Comparison of ENCODE assay signal across 10 mouse cellular contexts in the genomic region with DNA sequence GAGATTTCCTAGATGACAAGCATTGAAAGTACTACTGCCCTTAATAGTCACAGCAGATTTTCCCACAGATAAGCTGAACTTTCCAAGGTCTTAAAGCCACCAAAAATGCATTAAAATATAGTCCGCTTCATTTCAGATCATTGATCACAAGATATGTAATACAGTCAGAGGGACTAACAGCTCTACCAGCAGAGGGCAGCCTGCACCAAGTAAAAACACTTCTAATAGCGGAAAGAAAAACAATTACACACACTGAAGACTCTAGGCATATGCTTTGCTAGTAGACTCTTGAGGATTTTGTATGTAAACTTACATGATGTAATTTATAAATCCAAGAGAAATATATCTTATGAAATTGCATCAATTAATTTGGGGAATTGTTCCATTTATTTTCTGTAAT. TPM values are rescaled to one million over a fixed set of nuclear protein-coding genes. Genes with fewer than 3 reads are reported as not detected.
DNase-seq lines count a peak whose midpoint lies in the region; ATAC-seq and TF ChIP-seq lines count a peak whose summit lies in the region.
"Had no signal": no experiment of that assay in that cellular context is flagged by ENCODE, and none has a peak within 500 bp of the region (broad histone marks: within the 10 kb centered on the region; RNA-seq: fewer than 3 reads in every experiment).

No protein-coding gene starts in this region.

- H3K9me3 ChIP-seq in lung, postnatal 0 days (ENCODE audit: low read length): no peaks in the 10 kb centered on the region
- H3K9me3 ChIP-seq: lung, embryonic 15.5 days had no signal

- no peak for TF ChIP-seq EP300 in lung, postnatal 0 days (IDR thresholded peaks at IDR 0.05)

- H3K4me2 ChIP-seq in lung, postnatal 0 days (replicated peaks; ENCODE audit: low read depth, low read length): no peak overlapping the region
- H3K4me2 ChIP-seq: lung, embryonic 15.5 days had no signal

- ATAC-seq in lung, postnatal 0 days: no peak
- no peak for ATAC-seq in erythroblast, adult 5-6 weeks (replicated peaks; ENCODE audit: low FRiP score, poor library complexity, severe bottlenecking)

- TF ChIP-seq CTCF in lung, postnatal 0 days (IDR thresholded peaks at IDR 0.05): peak; percentile 65

- H3K27me3 ChIP-seq in lung, postnatal 0 days (replicated peaks; ENCODE audit: insufficient read depth, low read length): no peaks in the 10 kb centered on the region
- H3K27me3 ChIP-seq: lung, embryonic 15.5 days had no signal

- no peak overlapping the region for H3K4me3 ChIP-seq in lung, postnatal 0 days (ENCODE audit: low read depth, low read length)
- H3K4me3 ChIP-seq: lung, embryonic 15.5 days had no signal

- H3K4me1 ChIP-seq in lung, postnatal 0 days (ENCODE audit: insufficient read depth, low read depth, low read length): no peaks in the 10 kb centered on the region
- H3K4me1 ChIP-seq: lung, embryonic 15.5 days had no signal

- H3K27ac ChIP-seq in lung, postnatal 0 days (ENCODE audit: low read length): no peak overlapping the region
- H3K27ac ChIP-seq: lung, embryonic 15.5 days had no signal

- 61% methylated on average over 2 of the region's 2 CpGs for WGBS in lung, postnatal 0 days

- DNase-seq in adrenal gland, adult 18-20 months (ENCODE audit: low spot score in 2 of 2): peak; percentile 45 to 46
- DNase-seq in adrenal gland, adult 8-10 months: no peak
- peak; percentile 60 to 62 for DNase-seq in right cerebral cortex, adult 2 months (ENCODE audit: low spot score in 2 of 2)
- DNase-seq in right cerebral cortex, postnatal 36 days (ENCODE audit: low spot score in 2 of 2): no peak
- DNase-seq in cerebellum, postnatal 14 days: peak; percentile 58 to 74
- DNase-seq in induced T-regulatory cell, adult 2 months (ENCODE audit: low read depth): peak; percentile 69
- DNase-seq in lung, postnatal 0 days (ENCODE audit: low spot score): peak; percentile 52

- H3K36me3 ChIP-seq in lung, postnatal 0 days (ENCODE audit: insufficient read depth, low read length): peaks cover 10% of the 10 kb centered on the region; the same call in 1 of the 2 replicates

- no peak overlapping the region for H3K9ac ChIP-seq in lung, postnatal 0 days (replicated peaks; ENCODE audit: low read depth)
- H3K9ac ChIP-seq: lung, embryonic 15.5 days had no signal

RNA-seq across cellular contexts. Expression of gene Cnot9, which starts 45.6 kb away (rescaled TPM):
- total RNA-seq in adrenal gland, adult 18-20 months (2021): 10 to 100 TPM; 22.9 to 25.8 TPM
- total RNA-seq in adrenal gland, adult 8-10 months (2022): 10 to 100 TPM; 27.1 to 29.4 (median 28.1) TPM
- polyA plus RNA-seq in lung, postnatal 0 days (2015; fragmentation: Nextera tagmentation; extraction: Ambion mirVana): 20.0 and 20.9 TPM in 2 replicates
- 12.1 and 15.4 TPM in 2 replicates for total RNA-seq in erythroblast, adult 5-6 weeks (2015; ENCODE audit: low replicate concordance)
- 15.9 and 28.2 TPM in 2 replicates for total RNA-seq in erythroblast, adult 5-6 weeks (2017; ENCODE audit: low replicate concordance)

RNA-seq across cellular contexts. Expression of gene Vil1, which starts 51.1 kb away (rescaled TPM):
- total RNA-seq in adrenal gland, adult 18-20 months (2021): 1 to 10 TPM; 1.8 to 1.9 TPM
- total RNA-seq in adrenal gland, adult 8-10 months (2022): 1 to 10 TPM in 3 of 4 experiments, under 1 TPM in 1; 0.96 to 4.1 (median 2.6) TPM
- polyA plus RNA-seq in lung, postnatal 0 days (2015; fragmentation: Nextera tagmentation; extraction: Ambion mirVana): 0.75 and 1.3 TPM in 2 replicates
- total RNA-seq in erythroblast, adult 5-6 weeks (2015; ENCODE audit: low replicate concordance): not detected in 2 replicates
- not detected in 2 replicates for total RNA-seq in erythroblast, adult 5-6 weeks (2017; ENCODE audit: low replicate concordance)
- total RNA-seq: gastrocnemius, postnatal 36 days had no signal

Comparison
In these comparisons a context has a peak if more than half of its experiments do, and no peak if none do; other contexts are left out.
1. DNase-seq: peak in adrenal gland, adult 18-20 months (2 of 2), right cerebral cortex, adult 2 months (2 of 2), cerebellum, postnatal 14 days (2 of 2), induced T-regulatory cell, adult 2 months (single experiment) and lung, postnatal 0 days (single experiment); none in adrenal gland, adult 8-10 months (single experiment) and right cerebral cortex, postnatal 36 days (0 of 2).